Mouse (Mus musculus): Measurements from ENCODE around the gene Hydin.

DNA sequence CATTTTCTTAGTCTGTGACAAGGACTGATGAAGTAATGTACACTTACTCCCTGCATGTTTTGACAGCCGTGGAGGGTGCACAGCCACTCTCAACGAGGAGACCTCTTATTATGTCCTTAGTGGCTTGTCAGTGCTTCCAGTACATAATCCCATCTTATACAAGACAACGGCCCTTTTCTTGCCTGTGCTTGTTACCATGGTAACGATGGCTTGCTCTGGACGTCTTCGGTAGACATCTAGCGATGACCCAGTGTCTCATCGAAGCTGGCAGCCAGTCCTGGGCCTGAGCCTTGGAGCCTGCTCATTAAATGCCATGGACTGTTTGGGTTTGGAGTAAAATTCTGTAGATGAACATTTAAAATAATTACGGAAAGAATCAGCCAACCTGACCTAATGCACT lies 198.8 kb downstream of the Hydin start:
- TF ChIP-seq GATA1 (IDR thresholded peaks at IDR 0.05; ENCODE audit: borderline replicate concordance, low read length) = no peak
- TF ChIP-seq FLI1 (IDR thresholded peaks at IDR 0.05; ENCODE audit: low read length) = no peak
